Mouse (Mus musculus) cerebellum, postnatal 4 days (tissue): Measurements from ENCODE around the gene Zfp318.

Experiments used
- DNase-seq, 2 experiments: peaks; one replicate each; pipeline ENCODE4 v3.0.0; 2022; ENCODE audit warnings: low spot score in 2 of 2, mixed read lengths in 1 of 2

Zfp318 gene

DNA sequence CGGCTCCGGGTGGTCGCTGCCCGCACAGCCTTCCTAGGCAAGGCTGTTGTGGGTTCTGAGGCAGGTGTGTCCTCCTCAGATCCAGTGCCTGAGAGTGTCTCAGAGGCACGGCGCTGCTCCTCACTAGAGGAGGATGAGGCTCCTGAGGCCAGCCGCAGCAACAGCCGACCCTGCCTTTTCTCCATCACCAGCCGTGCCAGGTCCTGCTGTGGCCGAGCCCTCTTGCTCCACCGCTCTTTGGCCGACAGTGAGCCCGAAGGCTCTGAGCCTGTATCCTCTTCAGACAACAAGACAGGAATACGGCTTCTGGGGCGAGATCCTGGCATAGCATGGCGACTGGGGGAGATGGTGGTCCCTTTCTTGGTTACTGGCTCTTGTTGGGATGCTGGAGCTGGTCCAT is 62.7 kb downstream of the Zfp318 start:
- DNase-seq: no peak

DNA sequence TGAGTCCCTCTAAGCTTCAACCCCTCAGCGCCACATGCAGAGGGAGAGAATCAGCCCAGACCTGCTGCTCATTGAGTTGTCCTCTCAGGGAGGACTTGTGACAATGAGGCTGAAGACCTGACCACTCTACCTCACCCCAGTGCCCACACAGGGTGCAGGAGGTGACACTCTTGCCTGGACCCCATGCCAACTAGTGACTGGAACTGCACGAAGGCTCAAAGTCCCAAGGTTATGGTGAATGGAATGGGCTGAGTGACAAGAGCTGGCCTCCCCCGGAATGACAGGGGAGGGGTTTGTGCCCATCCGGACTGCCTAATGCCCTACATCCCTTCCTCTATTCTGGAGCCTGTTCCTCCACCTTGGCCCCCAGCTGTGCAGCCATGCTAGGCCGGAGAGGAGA is 69.2 kb downstream of the Zfp318 start:
- DNase-seq: no peak

DNA sequence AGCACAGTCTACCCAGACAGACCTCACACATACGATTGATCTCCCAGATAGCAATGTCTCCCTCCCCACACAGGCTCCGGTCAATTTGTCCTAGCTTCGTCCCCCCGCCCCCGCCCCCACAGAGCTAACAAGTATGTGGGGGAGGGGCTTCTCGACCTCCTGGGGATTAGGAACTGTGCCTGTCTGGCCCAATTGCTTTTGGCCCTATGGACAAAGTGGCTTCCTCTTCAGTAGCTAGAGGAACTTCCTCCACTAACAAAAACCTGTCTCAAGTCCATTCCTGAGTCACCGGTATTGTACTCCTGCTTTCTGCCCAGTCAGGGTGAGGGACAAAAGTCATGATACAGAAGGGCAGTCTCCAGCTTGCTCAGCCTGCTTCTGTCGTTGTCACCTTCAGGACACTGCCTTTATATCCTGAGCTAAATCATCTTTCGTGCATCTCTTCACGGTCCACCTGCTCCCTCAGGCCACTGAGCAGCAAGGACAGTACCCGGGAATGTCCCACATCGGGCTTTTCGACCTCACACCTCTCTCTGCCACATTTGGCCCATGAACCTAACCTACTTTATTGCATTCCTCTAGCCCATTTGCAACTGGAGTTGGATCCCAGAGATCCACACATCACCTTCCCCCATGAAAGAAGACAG is 69.9 kb downstream of the Zfp318 start:
- no peak for DNase-seq

DNA sequence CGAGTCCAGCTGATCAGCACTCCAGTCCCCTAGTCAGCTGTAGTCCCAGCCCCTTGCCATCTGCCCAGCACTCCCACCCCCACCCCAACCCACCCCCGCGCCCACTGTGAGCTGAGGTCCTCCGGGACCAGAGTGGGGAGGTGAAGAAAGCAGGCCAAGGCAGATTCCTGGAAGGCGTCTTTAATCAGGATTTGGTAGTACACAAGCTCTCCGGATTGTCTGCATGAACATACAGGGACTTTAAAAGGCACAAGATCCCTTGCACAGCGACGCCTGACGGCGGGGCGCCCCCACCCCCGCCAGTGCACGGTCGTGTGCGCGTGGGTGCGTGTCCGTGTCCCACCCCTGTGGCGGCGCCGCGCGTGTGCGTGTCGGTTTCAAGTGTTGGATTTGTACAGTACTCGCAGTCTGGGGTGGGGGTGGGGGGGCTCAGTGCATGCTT is 70.5 kb downstream of the Zfp318 start:
- no peak for DNase-seq

DNA sequence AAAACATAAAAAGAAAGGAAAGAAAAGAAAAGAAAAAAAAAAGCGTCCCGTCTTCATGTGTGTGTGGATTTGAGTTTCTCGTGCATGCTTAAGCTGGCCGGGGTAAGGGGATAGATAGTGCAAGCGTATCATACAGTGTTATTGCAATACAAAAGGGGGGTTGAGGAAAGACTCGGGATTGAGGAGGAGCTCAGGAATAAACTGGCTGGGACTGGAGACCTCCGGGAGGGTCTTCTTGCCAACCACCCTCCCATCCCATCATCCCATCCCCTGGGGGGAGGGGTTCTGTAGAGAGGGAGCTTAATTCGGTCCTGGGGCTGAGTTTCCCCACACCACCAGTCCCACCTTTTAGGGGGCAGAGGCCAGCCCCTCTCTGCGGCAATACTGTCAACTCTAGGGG is 71.0 kb downstream of the Zfp318 start:
- no peak for DNase-seq

DNA sequence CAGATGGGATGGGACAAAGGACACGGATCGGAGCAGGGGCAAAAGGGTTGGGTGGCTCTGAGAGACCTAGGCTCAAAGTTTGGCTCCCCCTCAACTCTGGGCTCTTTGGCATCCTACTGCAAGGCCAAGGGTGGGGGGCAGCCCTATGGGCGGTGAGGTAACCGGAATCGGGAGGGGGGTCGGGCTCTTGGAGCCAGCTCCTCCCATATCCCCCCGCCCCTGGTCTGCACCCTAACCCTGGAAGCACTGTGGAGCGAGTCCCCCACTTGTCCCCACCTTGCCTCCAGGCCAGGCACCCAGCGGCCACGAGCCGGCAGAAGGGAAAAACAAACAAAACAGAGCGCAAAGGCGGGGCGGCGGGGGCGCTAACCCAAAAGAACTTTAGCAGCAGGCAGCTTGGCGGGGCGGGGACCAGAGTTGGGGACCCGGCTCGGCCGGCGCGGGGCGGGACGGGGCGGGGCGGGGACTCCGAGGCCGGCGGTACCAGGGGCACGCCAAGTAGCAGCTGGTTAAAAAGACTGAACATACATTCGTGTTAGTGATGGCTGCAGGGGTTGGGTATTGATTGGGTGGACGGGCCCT is 71.7 kb downstream of the Zfp318 start:
- DNase-seq: peak in 1 of 2 experiments; percentile 35

DNA sequence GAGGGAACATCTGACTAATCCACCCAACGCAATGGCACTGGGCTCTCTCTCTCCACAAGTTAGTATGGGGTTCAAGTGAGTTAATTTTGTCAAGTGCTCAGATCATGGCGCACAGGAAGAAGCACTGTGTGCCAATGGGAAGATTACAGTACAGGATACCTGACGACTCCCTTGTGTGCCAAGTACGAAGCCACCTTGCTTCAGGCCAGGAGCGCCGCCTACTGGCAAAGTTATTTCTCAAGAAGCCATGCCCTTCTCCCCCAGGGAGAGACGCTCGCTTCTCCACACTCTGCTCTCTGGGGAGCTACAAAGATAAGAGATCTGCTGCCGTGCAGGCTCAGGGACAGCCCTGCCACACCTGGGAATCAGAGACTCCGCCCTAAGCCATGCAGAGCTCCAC is 74.3 kb downstream of the Zfp318 start:
- peak in 1 of 2 experiments; percentile 34 for DNase-seq

DNA sequence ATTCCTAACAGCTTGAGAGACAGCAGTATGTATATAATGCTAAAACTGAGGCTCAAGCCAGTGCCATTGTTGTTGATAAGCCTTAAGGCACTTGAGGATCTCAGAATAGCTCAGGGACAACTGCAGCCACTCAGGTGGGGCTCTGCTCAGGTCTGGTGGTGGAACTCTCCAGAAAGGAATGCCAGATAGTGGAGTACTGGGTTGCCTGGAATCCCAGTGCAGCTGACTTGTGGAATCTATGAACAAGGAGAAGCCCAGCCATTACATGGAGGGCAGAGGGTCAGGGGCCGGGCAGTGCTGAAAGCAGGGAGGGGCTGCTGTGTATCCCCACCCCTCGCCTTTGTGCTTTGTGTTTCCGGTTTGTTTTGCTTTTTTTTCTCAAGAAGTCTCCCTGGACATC is 74.9 kb downstream of the Zfp318 start:
- no peak for DNase-seq

DNA sequence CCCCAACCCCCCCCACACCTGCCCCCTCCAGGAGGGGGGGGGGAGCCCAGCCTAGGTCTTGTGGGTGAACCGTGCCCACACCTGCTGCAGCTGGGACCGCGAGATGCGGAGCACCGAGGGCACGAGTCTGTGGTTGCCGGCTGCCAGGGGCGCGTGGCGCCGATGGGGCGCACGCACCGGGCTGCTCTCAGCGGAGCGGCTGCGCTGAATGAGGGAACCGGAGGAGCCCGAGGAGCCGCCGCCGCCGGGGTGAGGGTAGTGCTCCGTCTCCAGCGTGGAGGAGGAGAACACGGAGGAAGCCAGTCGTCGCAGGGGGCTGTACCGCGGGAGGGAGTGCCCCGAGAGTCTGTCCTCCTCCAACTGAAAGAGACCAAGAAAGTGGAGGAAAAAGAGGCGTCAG is 77.1 kb downstream of the Zfp318 start:
- DNase-seq: no peak

DNA sequence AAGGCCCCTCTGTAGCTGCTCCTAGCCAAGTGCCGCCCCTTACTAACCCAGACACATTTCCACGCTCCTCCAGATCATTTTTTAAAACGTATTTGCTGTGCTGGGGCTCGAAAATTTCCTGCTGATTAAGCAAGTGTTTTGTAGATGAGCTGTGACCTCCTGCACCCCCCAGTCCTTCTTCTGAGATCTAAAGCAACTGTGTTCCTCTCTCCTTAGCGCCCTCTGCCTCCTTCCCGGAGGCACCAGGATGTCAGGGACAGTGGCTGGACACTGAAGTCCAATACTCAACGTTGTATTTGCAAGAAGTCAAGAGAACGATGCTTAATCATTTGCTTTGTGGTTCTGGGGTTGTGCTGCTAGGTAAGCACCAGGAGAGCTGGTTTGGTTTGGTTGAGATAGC is 77.8 kb downstream of the Zfp318 start:
- no peak for DNase-seq

DNA sequence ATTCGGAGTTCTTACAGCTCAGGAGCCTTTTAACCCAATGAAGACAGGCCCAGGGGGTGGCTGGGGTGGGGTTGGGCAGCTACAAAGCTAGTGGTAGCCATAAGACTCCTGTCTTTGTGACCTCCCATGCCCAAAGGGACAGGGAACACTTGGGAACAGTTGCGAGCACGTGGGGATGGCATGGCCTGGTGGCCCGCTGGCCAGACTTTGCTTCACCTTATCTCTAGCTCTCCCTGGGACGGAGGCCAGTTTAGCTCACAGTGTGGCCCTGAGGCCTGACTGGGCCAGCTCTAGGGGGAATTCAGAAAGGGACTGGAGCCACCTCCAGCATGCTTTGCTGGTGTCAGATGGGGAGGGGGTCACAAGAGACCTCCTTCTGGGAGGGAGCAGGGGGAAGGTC is 78.7 kb downstream of the Zfp318 start:
- no peak for DNase-seq

DNA sequence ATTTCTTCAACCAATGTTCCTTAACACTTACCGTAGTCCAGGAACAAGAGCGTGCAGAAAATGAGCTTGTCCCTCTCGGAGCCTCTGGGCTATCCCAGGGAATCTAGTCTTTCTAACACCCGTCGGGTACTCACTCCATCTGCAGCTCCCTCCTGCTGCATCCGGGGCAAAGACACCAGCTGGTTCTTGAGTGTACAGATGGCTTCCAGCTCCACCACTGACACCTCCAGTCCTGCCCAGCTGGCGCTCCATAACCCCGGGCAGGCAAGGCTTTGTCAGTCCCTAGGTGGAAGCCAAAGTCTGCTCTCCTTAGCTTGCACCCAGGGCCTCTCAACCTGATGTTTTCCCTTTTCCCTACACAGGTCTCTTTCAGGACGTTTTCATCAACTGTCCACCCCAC is 84.3 kb downstream of the Zfp318 start:
- no peak for DNase-seq
